Mouse (Mus musculus) embryonic fibroblast, embryonic 13.5 days (primary cell): ENCODE measurements at regions not wholly inside any gene's neighbourhood (a gene's known extent, or its start where the extent isn't known, plus 50 kb on each side); places are given as distances from the start of the nearest gene placed in this dataset.

Experiments used
- CTCF ChIP-seq: IDR thresholded peaks from 2 replicates; pipeline ENCODE4 v1.5.1; 2011; ENCODE audit warnings: mild to moderate bottlenecking, control low read depth, low read length, moderate library complexity, borderline replicate concordance; ENCODE audit not compliant: insufficient read depth
- POLR2A ChIP-seq: IDR thresholded peaks from 2 replicates; pipeline ENCODE4 v1.6.1; 2011; ENCODE audit warnings: low read depth, mild to moderate bottlenecking, control low read depth, low read length, moderate library complexity

- TF ChIP-seq CTCF (no peak), POLR2A (no peak)
Measured at GRCm38 (mm10) chr2:28349911-28350310, 96.7 kb upstream of the Ppp1r26 start.
